Mouse (Mus musculus) lung, embryonic 14.5 days (tissue): ENCODE results near the gene Dnajc7. TPM values are rescaled to one million over a fixed set of nuclear protein-coding genes. Genes with fewer than 3 reads are reported as not detected.
A peak's percentile ranks its signal among the peaks of the same experiment; 100 is the strongest.

ENCODE experiments used
- ATAC-seq: fragments of 200-750 bp; cut with Nextera tagmentation; 2 replicates; pipeline ENCODE4 v1.8.0; 2017; ENCODE audit warnings: mild to moderate bottlenecking, moderate TSS enrichment, moderate library complexity; ENCODE audit not compliant: insufficient read depth
- DNase-seq: peaks from one replicate; pipeline ENCODE4 v3.0.0-alpha.2; 2015
- H3K27ac ChIP-seq: fragments of 300-500 bp; sonication (generic); 2 replicates; pipeline ENCODE4 v1.5.1; 2014; ENCODE audit warnings: low read depth, mild to moderate bottlenecking, moderate library complexity
- H3K27me3 ChIP-seq: fragments of 300-500 bp; sonication (generic); 2 replicates; pipeline ENCODE4 v1.6.1; 2014; ENCODE audit warnings: low read length, control low read depth; ENCODE audit not compliant: insufficient read depth
- H3K36me3 ChIP-seq: fragments of 300-500 bp; sonication (generic); 2 replicates; pipeline ENCODE4 v1.6.1; 2014; ENCODE audit warnings: control low read depth; ENCODE audit not compliant: insufficient read depth
- H3K4me1 ChIP-seq: fragments of 300-500 bp; sonication (generic); 2 replicates; pipeline ENCODE4 v1.6.1; 2014; ENCODE audit warnings: antibody characterized with exemption, control low read depth; ENCODE audit not compliant: insufficient read depth
- H3K4me2 ChIP-seq: fragments of 300-500 bp; sonication (generic); 2 replicates; pipeline ENCODE4 v1.6.1; 2014; ENCODE audit warnings: mild to moderate bottlenecking
- H3K4me3 ChIP-seq: fragments of 300-500 bp; sonication (generic); 2 replicates; pipeline ENCODE4 v1.5.1; 2014; ENCODE audit warnings: low read depth, low read length
- H3K9ac ChIP-seq: fragments of 300-500 bp; sonication (generic); 2 replicates; pipeline ENCODE4 v1.6.1; 2014
- H3K9me3 ChIP-seq: fragments of 300-500 bp; sonication (generic); 2 replicates; pipeline ENCODE4 v1.6.1; 2016; ENCODE audit warnings: low read depth, low read length, control low read depth
- CTCF ChIP-seq: IDR thresholded peaks from 2 replicates; pipeline ENCODE4 v1.5.1; 2016; ENCODE audit warnings: antibody characterized with exemption, low read depth
- WGBS: fragments of 180-500 bp; shearing (Covaris S2); extraction: QIAGEN DNeasy Blood & Tissue Kit; methylation state at CpG from one replicate; pipeline ENCODE4 v1.1.7; 2014; 5-methylcytosine and 5-hydroxymethylcytosine counted together
- polyA plus RNA-seq: library from polyadenylated mRNA; unstranded; fragments of >200 nt; fragmentation: Nextera tagmentation; extraction: Ambion mirVana; gene quantifications from 2 replicates; pipeline ENCODE4 v1.2.1, GENCODE M21; 2014

The Dnajc7 gene
- polyA plus RNA-seq, 1 experiment from 2014 or later, result 79.4 TPM

DNA sequence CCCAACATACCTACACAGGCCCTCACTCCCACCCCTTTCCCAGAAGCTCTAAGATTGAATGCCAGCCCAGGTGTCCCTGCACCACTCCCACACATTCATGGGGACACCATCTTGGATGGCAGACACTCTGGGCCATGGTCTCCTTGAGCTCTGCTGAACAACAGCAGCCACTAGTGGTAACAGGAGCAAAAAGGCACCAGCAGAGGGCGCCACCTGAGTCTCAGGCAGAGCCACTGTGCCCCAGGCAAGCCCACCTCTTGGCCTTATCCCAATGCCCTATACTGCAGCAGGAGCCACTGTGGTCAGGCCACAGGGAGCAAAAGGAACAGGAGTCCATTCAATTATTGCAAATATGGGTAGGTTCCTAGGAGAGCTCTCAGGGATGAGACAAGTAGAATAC is 26.3 kb upstream of the Dnajc7 start:
- no peaks in the 10 kb centered on the region for H3K9me3 ChIP-seq
- TF ChIP-seq CTCF, result peak; percentile 75
- 4% methylated on average over 1 of the region's 1 CpGs for WGBS

DNA sequence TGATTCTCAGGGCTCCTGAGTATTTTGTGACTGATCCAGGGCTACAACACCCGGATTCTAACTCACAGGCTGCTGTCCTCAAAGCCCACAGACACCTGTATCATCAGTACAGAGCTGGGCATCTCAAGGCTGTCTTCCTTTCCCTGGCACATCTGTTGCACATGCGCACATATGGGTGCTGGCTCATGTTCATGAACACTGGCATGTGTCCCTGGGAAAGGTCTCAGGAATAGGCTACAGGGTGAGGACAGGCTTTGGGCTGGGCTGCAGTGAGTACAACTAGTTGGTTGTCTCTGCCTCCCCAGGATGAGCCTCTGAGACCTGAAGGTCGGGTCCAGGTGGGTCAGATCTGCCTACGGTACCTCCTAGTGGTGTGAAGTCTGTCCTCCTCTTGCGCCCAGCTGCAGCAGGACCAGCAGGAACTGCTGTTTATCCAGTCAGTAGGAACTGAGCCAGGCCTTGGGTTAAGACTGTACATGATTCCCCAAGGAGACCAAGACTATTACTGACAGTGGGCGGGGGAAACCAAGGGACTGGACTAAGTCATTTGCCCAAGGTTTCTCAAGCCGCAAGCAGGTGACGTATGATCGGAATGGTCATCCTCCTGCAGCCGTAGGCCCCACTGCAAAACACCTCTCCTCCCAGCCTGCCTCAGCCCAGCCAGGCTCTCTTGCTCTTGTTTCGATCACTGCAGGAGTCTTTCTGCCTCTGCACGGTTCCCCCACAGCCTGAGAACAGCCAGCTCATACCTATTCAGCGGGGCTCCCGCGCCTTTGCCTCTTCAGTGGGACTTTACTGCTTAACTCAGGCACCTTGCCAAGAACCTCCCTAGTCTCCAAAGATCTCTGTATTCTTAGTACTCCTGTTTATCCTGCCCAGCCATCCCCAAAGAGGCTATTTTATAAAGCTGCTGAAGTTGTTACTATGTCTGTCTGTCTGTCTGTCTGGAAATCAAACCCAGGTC is 23.9 kb upstream of the Dnajc7 start:
- Histone ChIP-seq H3K27me3 (peaks cover 22% of the 10 kb centered on the region), H3K27ac (no peak overlapping the region), H3K4me1 (no peaks in the 10 kb centered on the region), H3K9ac (no peak overlapping the region), H3K4me2 (no peak overlapping the region), H3K36me3 (no peaks in the 10 kb centered on the region), H3K9me3 (no peaks in the 10 kb centered on the region), H3K4me3 (no peak overlapping the region)
- ATAC-seq (no peak), DNase-seq (peak; percentile 53)
- 57% methylated on average over 15 of the region's 15 CpGs for WGBS
- TF ChIP-seq CTCF, result no peak

More for the DNA sequence above, 26.3 kb upstream of the Dnajc7 start:
- ATAC-seq (no peak), DNase-seq (peak; percentile 71)
- no peaks in the 10 kb centered on the region for H3K36me3 ChIP-seq
- H3K27ac ChIP-seq, result no peak overlapping the region
- H3K4me1 ChIP-seq, result no peaks in the 10 kb centered on the region
- H3K4me2 ChIP-seq, result no peak overlapping the region
- no peak overlapping the region for H3K9ac ChIP-seq
- H3K4me3 ChIP-seq, result no peak overlapping the region
- peaks cover 11% of the 10 kb centered on the region for H3K27me3 ChIP-seq

DNA sequence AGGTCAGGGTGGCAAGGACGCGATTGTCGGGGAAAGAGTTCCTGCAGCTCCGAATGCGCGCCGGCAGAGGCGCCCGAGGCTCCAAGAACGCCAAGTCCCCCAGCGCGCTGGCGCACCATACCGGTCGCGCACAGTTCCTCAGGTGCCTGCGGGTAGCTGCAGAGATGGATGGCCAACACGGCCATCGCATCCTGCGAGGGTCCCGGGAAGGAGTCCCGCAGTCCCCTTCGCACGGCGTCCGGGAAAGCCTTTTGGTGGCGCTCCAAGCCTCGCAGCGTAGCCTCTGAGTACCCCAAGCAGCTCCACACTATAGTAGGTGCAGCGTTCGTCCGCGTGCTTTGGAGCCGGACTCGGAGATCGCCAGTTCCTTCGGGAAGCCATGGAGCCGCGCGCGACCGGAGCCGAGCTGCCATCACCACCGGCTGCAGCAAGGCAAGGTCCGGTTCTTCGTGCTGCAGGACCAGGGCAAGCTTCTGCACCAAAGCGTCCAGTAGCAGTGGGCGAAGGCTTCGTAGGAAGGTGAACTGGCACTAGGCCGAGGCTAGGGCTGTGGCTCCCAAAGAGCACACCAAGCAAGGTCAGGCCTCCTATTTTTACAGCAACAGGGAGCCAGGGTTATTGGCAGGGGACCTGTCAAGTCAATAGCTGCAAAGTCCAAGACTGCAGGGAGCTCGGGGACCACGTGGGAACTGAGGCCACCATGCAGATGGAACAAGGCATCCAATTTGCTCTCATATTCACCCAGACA is 20.4 kb upstream of the Dnajc7 start:
- peak; percentile 68 for TF ChIP-seq CTCF
- DNase-seq (peak; percentile 73), ATAC-seq (peak; percentile 21; the same call in 1 of the 2 replicates)
- Histone ChIP-seq H3K9me3 (no peaks in the 10 kb centered on the region), H3K27me3 (peaks cover 22% of the 10 kb centered on the region), H3K4me2 (peak overlapping the region; percentile 71), H3K4me1 (no peaks in the 10 kb centered on the region), H3K4me3 (peak overlapping the region; percentile 34), H3K9ac (0 out of 2 replicates have a peak overlapping the region, but pooled peaks have one; percentile 6), H3K27ac (no peak overlapping the region), H3K36me3 (no peaks in the 10 kb centered on the region)
- WGBS, result 9% methylated on average over 52 of the region's 52 CpGs

GRCm38 (mm10) chr11:100634530-100634929 is 14.6 kb upstream of the Dnajc7 start:
- Histone ChIP-seq H3K4me2 (no peak overlapping the region), H3K9me3 (no peaks in the 10 kb centered on the region), H3K36me3 (no peaks in the 10 kb centered on the region), H3K4me1 (no peaks in the 10 kb centered on the region), H3K27ac (no peak overlapping the region), H3K9ac (no peak overlapping the region), H3K4me3 (no peak overlapping the region), H3K27me3 (peaks cover 5% of the 10 kb centered on the region; the same call in 1 of the 2 replicates)
- ATAC-seq (no peak), DNase-seq (no peak)
- no peak for TF ChIP-seq CTCF
- 48% methylated on average over 7 of the region's 7 CpGs for whole genome bisulfite sequencing

GRCm38 (mm10) chr11:100628862-100629352 is 8.9 kb upstream of the Dnajc7 start:
- DNase-seq (no peak), ATAC-seq (no peak)
- no peak overlapping the region for H3K27ac ChIP-seq
- H3K4me2 ChIP-seq, result no peak overlapping the region
- 43% methylated on average over 13 of the region's 13 CpGs for WGBS
- H3K4me1 ChIP-seq, result peaks cover 6% of the 10 kb centered on the region
- H3K9me3 ChIP-seq, result no peaks in the 10 kb centered on the region
- H3K36me3 ChIP-seq, result peaks cover 19% of the 10 kb centered on the region
- no peak overlapping the region for H3K4me3 ChIP-seq
- H3K27me3 ChIP-seq, result no peaks in the 10 kb centered on the region
- TF ChIP-seq CTCF, result no peak
- no peak overlapping the region for H3K9ac ChIP-seq

GRCm38 (mm10) chr11:100628056-100628455 is 8.1 kb upstream of the Dnajc7 start:
- Histone ChIP-seq H3K4me1 (peaks cover 9% of the 10 kb centered on the region), H3K4me2 (no peak overlapping the region), H3K36me3 (peaks cover 19% of the 10 kb centered on the region), H3K9me3 (no peaks in the 10 kb centered on the region), H3K9ac (no peak overlapping the region), H3K27ac (no peak overlapping the region), H3K27me3 (no peaks in the 10 kb centered on the region), H3K4me3 (no peak overlapping the region)
- ATAC-seq, result no peak
- DNase-seq, result no peak
- TF ChIP-seq CTCF, result no peak
- WGBS, result 73% methylated on average over 5 of the region's 5 CpGs

GRCm38 (mm10) chr11:100626701-100627195 is 6.8 kb upstream of the Dnajc7 start:
- TF ChIP-seq CTCF, result peak; percentile 88
- H3K4me1 ChIP-seq, result peaks cover 9% of the 10 kb centered on the region
- no peak overlapping the region for H3K4me2 ChIP-seq
- H3K27ac ChIP-seq, result no peak overlapping the region
- ATAC-seq (peak; percentile 42; the same call in 1 of the 2 replicates), DNase-seq (peak; percentile 79)
- 19% methylated on average over 9 of the region's 9 CpGs for WGBS
- peaks cover 19% of the 10 kb centered on the region for H3K36me3 ChIP-seq
- H3K9me3 ChIP-seq, result no peaks in the 10 kb centered on the region
- no peak overlapping the region for H3K9ac ChIP-seq
- no peaks in the 10 kb centered on the region for H3K27me3 ChIP-seq
- H3K4me3 ChIP-seq, result no peak overlapping the region
